Mouse (Mus musculus) hindbrain, postnatal 0 days (tissue): ENCODE data around the gene Kcnj9. TPM values are rescaled to one million over a fixed set of nuclear protein-coding genes. Genes with fewer than 3 reads are reported as not detected.
A peak's percentile ranks its signal among the peaks of the same experiment; 100 is the strongest.

Experiments
- ATAC-seq: fragments of 200-750 bp; cut with Nextera tagmentation; 2 replicates; pipeline ENCODE4 v1.8.0; 2017; ENCODE audit warnings: mild to moderate bottlenecking, moderate TSS enrichment, moderate library complexity
- DNase-seq: peaks from one replicate; pipeline ENCODE4 v3.0.0-alpha.2; 2015; ENCODE audit warnings: low spot score
- H3K27ac ChIP-seq: fragments of 300-500 bp; sonication (generic); 2 replicates; pipeline ENCODE4 v1.5.1; 2014; ENCODE audit warnings: mild to moderate bottlenecking
- H3K27me3 ChIP-seq: fragments of 300-500 bp; sonication (generic); 2 replicates; pipeline ENCODE4 v1.6.1; 2014; ENCODE audit warnings: low read length, mixed read lengths; ENCODE audit not compliant: insufficient read depth
- H3K36me3 ChIP-seq: fragments of 300-500 bp; sonication (generic); 2 replicates; pipeline ENCODE4 v1.6.1; 2014; ENCODE audit warnings: low read length, mixed read lengths; ENCODE audit not compliant: insufficient read depth
- H3K4me1 ChIP-seq: fragments of 300-500 bp; sonication (generic); 2 replicates; pipeline ENCODE4 v1.6.1; 2014; ENCODE audit warnings: antibody characterized with exemption, low read length, mixed read lengths; ENCODE audit not compliant: insufficient read depth
- H3K4me2 ChIP-seq: fragments of 300-500 bp; sonication (generic); 2 replicates; pipeline ENCODE4 v1.6.1; 2014; ENCODE audit warnings: low read depth, mild to moderate bottlenecking, low read length, moderate library complexity, mixed read lengths
- H3K4me3 ChIP-seq: fragments of 300-500 bp; sonication (generic); 2 replicates; pipeline ENCODE4 v1.5.1; 2014; ENCODE audit warnings: low read length
- H3K9ac ChIP-seq: fragments of 300-500 bp; sonication (generic); replicated peaks from 2 replicates; pipeline ENCODE4 v1.6.1; 2014; ENCODE audit warnings: mild to moderate bottlenecking, low read length, moderate library complexity, mixed read lengths
- H3K9me3 ChIP-seq: fragments of 300-500 bp; sonication (generic); 2 replicates; pipeline ENCODE4 v1.6.1; 2016; ENCODE audit warnings: low read length, mixed read lengths
- CTCF ChIP-seq: IDR thresholded peaks from 2 replicates; pipeline ENCODE4 v1.5.1; 2016; ENCODE audit warnings: antibody characterized with exemption, control low read depth, low read depth
- WGBS: fragments of 180-500 bp; shearing (Covaris S2); extraction: QIAGEN DNeasy Blood & Tissue Kit; methylation state at CpG from one replicate; pipeline ENCODE4 v1.1.7; 2014; 5-methylcytosine and 5-hydroxymethylcytosine counted together
- polyA plus RNA-seq: library from polyadenylated mRNA; unstranded; fragments of >200 nt; fragmentation: Nextera tagmentation; extraction: Ambion mirVana; gene quantifications from 2 replicates; pipeline ENCODE4 v1.2.1, GENCODE M21; 2015
- total RNA-seq: library from RNA; depleted of rRNA; stranded (reverse); fragments of >200 nt; gene quantifications from 2 replicates; pipeline ENCODE4 v1.2.3, GENCODE M21; 2014

The Kcnj9 gene
- total and polyA plus RNA-seq, 2 experiments from 2014 or later: 3.6 to 9.8 TPM

DNA sequence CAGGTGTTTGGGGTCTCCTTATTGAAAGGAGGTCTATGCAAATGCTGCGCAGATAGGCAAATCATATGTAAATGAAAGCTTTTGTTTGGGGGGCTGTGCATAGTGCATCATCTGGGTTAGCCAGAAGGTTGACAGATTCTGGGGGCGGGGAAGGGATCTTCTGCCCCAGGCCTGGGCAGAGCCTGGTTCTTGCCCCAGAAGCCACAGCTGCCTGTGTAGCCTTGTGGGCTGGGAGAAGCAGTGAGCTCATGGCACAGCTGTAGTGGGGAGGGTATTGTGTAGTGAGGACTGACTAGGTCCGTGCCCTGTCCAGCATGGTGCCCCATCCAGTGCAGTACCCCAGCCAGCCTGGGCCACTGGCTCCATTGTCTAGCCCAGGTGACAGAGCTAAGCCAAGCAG is 14.2 kb downstream of the Kcnj9 start:
- no peak for ATAC-seq
- Histone ChIP-seq H3K27me3 (no peaks in the 10 kb centered on the region), H3K4me1 (peaks cover 24% of the 10 kb centered on the region), H3K36me3 (peaks cover 16% of the 10 kb centered on the region; the same call in 1 of the 2 replicates), H3K9me3 (no peaks in the 10 kb centered on the region), H3K4me2 (peak overlapping the region; percentile 36), H3K27ac (0 out of 2 replicates have a peak overlapping the region, but pooled peaks have one; percentile 26), H3K4me3 (no peak overlapping the region), H3K9ac (peak overlapping the region; percentile 38; the same call in 1 of the 2 replicates)
- 23% methylated on average over 3 of the region's 3 CpGs for WGBS
- TF ChIP-seq CTCF: no peak
- no peak for DNase-seq

DNA sequence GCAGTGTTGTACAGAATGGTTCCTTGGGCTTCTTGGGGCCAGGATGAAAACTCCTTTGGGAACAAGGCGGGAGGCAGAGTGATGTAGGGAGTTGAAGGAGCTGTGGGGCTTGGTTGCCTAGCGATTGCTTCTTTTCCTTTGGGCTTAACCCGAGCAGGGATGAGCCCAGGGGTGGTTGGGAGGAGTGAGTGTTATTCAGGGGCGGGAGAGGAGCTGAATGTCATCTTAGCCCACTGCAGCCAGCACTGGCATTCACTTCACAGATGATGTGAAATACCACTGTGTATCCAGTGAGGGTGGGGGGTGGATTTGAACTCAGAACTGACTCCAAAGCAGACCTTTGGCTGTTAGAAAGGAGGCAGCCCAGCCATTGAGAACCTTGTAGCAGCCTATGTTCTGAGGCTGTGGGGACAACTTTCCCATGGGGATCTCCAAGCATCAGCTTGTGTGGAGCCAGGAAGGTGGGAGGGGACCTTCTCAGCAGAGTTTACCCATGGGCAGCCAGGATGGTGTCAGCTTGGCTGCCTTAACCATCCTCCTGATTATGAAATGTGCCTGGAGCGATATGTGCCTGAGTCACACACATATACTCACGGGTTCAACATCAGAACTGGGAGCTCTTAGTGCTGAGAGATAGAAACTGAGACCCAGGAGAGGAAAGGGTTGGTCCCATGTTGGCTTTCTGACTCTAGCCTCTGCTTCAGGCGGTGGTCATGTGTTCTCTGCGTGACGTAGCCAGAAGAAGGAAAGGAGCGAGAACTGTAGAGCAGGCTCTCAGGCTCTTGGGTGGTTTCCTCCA is 15.3 kb downstream of the Kcnj9 start:
- no peak for TF ChIP-seq CTCF
- H3K9ac ChIP-seq: peak overlapping the region; percentile 24; the same call in 1 of the 2 replicates
- DNase-seq: no peak
- WGBS: 52% methylated on average over 10 of the region's 10 CpGs
- peaks cover 26% of the 10 kb centered on the region for H3K4me1 ChIP-seq
- ATAC-seq: no peak
- H3K27ac ChIP-seq: no peak overlapping the region
- H3K36me3 ChIP-seq: peaks cover 10% of the 10 kb centered on the region; the same call in 1 of the 2 replicates
- peak overlapping the region; percentile 87 for H3K4me2 ChIP-seq
- no peaks in the 10 kb centered on the region for H3K27me3 ChIP-seq
- H3K4me3 ChIP-seq: peak overlapping the region; percentile 56
- H3K9me3 ChIP-seq: no peaks in the 10 kb centered on the region

DNA sequence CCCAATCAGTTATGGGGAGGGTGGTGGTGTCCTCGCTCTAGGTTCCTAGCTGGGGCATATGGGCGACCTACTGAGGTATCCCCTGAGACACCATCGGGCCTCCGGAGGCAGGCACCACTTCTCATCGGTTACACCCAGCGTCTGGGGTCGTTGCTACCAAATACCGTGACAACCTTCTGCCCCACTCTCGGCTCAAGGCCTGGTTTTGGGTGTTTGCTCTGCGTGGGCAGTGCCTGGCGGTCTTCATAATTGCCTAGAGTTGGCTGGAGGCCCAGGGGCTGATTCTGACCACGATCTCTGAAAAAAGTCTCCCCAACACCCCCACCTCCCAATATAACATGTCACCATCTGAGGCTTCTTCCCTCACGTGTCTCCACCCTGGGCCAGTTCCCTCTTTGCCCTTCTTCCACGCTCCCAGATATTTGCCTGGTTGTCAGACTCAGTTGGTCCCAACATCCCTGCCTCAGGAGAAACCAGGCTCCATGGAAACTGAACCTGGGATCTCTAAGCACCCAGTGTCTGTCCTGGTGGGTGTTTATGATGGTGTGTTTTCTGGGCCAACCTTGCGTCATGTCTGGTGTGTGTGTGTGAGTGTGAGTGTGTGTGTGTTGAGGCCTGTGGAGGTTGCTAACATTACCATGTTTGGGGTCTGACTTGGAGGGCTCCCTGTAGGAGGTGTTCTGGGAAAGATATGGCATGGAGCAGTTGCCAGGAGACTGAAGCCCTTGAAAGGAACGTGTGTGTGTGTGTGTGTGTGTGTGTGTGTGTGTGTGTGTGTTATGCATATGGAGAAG is 16.2 kb downstream of the Kcnj9 start:
- Histone ChIP-seq H3K9ac (peak overlapping the region; percentile 64), H3K27me3 (no peaks in the 10 kb centered on the region), H3K36me3 (peaks cover 3% of the 10 kb centered on the region; the same call in 1 of the 2 replicates), H3K27ac (peak overlapping the region; percentile 89), H3K4me3 (peak overlapping the region; percentile 56), H3K4me2 (peak overlapping the region; percentile 87), H3K4me1 (peaks cover 20% of the 10 kb centered on the region), H3K9me3 (no peaks in the 10 kb centered on the region)
- no peak for DNase-seq
- no peak for ATAC-seq
- TF ChIP-seq CTCF: no peak
- WGBS: 7% methylated on average over 16 of the region's 16 CpGs

DNA sequence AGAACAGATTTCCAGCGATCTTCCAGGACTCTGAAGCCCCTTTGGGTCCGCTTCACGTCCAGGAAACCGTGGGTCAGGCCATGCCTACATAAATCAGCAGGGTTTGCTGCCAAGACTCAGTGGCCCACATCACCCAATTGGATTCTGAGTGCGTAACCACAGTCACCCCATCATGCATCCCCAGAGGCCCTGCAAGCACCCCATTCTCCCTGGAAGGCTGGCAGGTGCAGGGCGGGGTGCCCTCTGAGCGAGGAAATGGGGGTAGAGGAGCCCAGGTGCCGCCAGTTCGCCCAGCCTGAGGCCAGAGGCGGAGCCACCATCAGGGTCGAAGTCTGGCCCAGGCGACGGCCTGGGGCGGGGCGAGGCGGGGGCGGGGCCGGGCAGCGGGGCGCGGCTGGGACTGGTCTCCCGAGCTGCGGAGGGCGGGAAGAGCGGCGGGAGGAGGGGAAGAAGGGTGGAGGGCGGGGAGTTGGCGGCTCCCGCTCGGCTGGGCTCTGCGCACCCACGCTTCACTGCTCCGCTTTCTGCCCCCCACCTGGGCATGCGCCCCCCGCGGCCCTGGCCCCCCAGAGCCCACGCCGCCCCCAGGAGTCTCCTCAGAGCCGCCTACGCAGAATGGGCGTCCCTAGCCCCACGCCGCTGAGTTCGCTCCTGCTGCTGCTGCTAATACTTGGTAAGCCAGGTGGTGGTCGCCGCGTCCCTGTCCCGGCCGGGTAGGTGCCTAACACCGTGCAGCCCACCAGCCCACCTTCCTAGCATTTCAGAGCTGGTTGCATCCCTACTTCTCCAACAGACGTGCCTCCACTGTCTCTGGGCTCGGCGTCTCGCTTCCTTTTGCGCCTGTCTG is 17.0 kb downstream of the Kcnj9 start:
- H3K36me3 ChIP-seq: peaks cover 2% of the 10 kb centered on the region; the same call in 1 of the 2 replicates
- H3K27me3 ChIP-seq: no peaks in the 10 kb centered on the region
- peak overlapping the region; percentile 89 for H3K27ac ChIP-seq
- WGBS: under 1% methylated on average over 46 of the region's 55 CpGs
- TF ChIP-seq CTCF: no peak
- peak overlapping the region; percentile 64 for H3K9ac ChIP-seq
- DNase-seq: peak; percentile 87
- peak; percentile 54 for ATAC-seq
- peak overlapping the region; percentile 56 for H3K4me3 ChIP-seq
- H3K4me2 ChIP-seq: peak overlapping the region; percentile 87
- H3K4me1 ChIP-seq: peaks cover 20% of the 10 kb centered on the region
- H3K9me3 ChIP-seq: no peaks in the 10 kb centered on the region

DNA sequence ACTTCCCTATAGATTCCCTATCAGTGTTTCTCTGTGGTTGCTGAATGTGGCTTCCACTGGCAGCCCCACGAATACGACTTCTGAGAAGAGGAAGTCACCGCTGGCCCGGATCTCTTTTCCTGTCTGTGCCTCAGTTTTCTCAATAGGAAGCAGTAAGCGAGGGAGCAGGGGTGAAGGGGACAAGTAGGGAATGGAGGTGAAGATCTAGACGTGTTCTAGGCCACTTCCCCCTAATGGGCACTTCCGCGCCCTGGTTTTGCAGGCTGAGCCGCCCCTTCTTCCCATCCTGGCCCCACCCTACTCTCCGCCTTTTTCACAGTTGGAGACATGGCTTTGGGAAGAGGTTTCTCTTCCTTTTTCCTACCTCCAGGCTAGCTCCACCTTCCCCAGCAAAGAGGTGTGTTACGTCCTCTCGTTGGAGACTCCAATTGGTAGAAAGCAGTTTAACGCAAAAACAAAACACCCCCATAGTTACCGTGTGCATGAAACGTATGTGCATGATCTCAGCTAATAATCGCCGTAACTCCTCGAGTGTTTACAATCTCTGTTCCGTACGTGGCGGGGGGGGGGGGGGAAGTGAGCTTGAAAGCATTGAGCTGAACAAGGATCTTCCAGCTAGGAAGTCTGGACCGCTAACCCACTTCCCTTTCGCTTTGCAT is 17.7 kb downstream of the Kcnj9 start:
- WGBS: 6% methylated on average over 23 of the region's 23 CpGs
- H3K36me3 ChIP-seq: peaks cover 2% of the 10 kb centered on the region; the same call in 1 of the 2 replicates
- DNase-seq (peak; percentile 74), ATAC-seq (peak; percentile 1; the same call in 1 of the 2 replicates)
- peak overlapping the region; percentile 87 for H3K4me2 ChIP-seq
- H3K9ac ChIP-seq: peak overlapping the region; percentile 64
- H3K27me3 ChIP-seq: no peaks in the 10 kb centered on the region
- peak overlapping the region; percentile 89 for H3K27ac ChIP-seq
- peak overlapping the region; percentile 56 for H3K4me3 ChIP-seq
- TF ChIP-seq CTCF: peak; percentile 25; the same call in 1 of the 2 replicates
- H3K9me3 ChIP-seq: no peaks in the 10 kb centered on the region
- H3K4me1 ChIP-seq: peaks cover 20% of the 10 kb centered on the region
